Comparison of ENCODE assay signal across 12 mouse cellular contexts in the genomic region with DNA sequence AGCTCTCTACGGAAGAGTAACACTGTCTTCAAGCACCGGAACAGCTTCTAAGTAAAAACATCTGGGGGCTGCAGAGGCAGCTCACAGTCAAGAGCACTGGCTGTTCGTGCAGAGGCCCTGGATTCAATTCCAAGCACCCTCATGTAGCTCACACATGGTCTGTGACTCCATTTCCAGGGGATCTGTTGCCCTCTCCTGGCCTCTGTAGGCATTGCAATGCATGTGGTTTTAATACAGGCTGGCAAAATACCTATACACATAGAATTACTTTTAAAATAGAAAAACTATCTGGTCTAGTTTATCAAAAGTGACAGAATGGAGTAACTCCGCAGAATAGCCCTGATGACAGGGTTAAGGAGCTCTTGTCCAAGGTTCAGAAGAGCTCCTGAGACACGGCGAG. TPM values are rescaled to one million over a fixed set of nuclear protein-coding genes. Genes with fewer than 3 reads are reported as not detected.
DNase-seq lines count a peak whose midpoint lies in the region; ATAC-seq and TF ChIP-seq lines count a peak whose summit lies in the region.
"Had no signal": no experiment of that assay in that cellular context is flagged by ENCODE, and none has a peak within 500 bp of the region (broad histone marks: within the 10 kb centered on the region; RNA-seq: fewer than 3 reads in every experiment).

No protein-coding gene starts in this region.

- no peak overlapping the region for H3K9ac ChIP-seq in embryonic facial prominence, embryonic 11.5 days (replicated peaks; ENCODE audit: low read length)
- H3K9ac ChIP-seq in lung, postnatal 0 days (replicated peaks; ENCODE audit: low read depth) = no peak overlapping the region
- H3K9ac ChIP-seq in heart, embryonic 11.5 days (ENCODE audit: low read depth, low read length) = no peak overlapping the region
- H3K9ac ChIP-seq: neural tube, embryonic 15.5 days had no signal

- WGBS in embryonic facial prominence, embryonic 11.5 days = 80% methylated on average over 6 of the region's 6 CpGs
- 84% methylated on average over 6 of the region's 6 CpGs for WGBS in embryonic facial prominence, embryonic 10.5 days
- WGBS in lung, postnatal 0 days = 96% methylated on average over 6 of the region's 6 CpGs
- WGBS in heart, embryonic 11.5 days (ENCODE audit: insufficient replicate concordance) = 87% methylated on average over 6 of the region's 6 CpGs

- no peak for ATAC-seq in embryonic facial prominence, embryonic 11.5 days (replicated peaks; ENCODE audit: insufficient number of reproducible peaks, low FRiP score, low TSS enrichment, low read depth)
- no peak for ATAC-seq in lung, postnatal 0 days
- ATAC-seq in Patski = no peak
- ATAC-seq in heart, embryonic 11.5 days (replicated peaks; ENCODE audit: insufficient number of reproducible peaks, low FRiP score, low TSS enrichment) = no peak
- ATAC-seq: inflammation-experienced regulatory T-cells, adult 6 months had no signal

- TF ChIP-seq EP300 in lung, postnatal 0 days (IDR thresholded peaks at IDR 0.05) = no peak

- no peaks in the 10 kb centered on the region for H3K27me3 ChIP-seq in embryonic facial prominence, embryonic 11.5 days (ENCODE audit: control insufficient read depth, insufficient read depth, low read length)
- H3K27me3 ChIP-seq in embryonic facial prominence, embryonic 10.5 days (replicated peaks; ENCODE audit: low read depth, poor library complexity, severe bottlenecking) = no peaks in the 10 kb centered on the region
- no peaks in the 10 kb centered on the region for H3K27me3 ChIP-seq in lung, postnatal 0 days (replicated peaks; ENCODE audit: insufficient read depth, low read length)
- H3K27me3 ChIP-seq in Patski = no peaks in the 10 kb centered on the region
- H3K27me3 ChIP-seq in heart, embryonic 11.5 days (ENCODE audit: control insufficient read depth, insufficient read depth, low read length) = no peaks in the 10 kb centered on the region
- H3K27me3 ChIP-seq: megakaryocyte, embryonic 14.5 days; neural tube, embryonic 15.5 days had no signal

- peak; percentile 20 for DNase-seq in embryonic facial prominence, embryonic 11.5 days (ENCODE audit: low spot score)
- no peak for DNase-seq in embryonic facial prominence, embryonic 10.5 days (ENCODE audit: low spot score)
- DNase-seq in lung, postnatal 0 days (ENCODE audit: low spot score) = no peak
- no peak for DNase-seq in lung, postnatal 25 days (ENCODE audit: low spot score)
- no peak for DNase-seq in Patski (ENCODE audit: low read depth, low spot score)
- peak; percentile 61 for DNase-seq in naive thymus-derived CD4-positive, alpha-beta T cell, adult 2 months (ENCODE audit: low read depth)
- DNase-seq in layer of hippocampus, postnatal 10 days (ENCODE audit: low spot score in 2 of 2) = no peak
- DNase-seq: layer of hippocampus, postnatal 36 days had no signal

- H3K27ac ChIP-seq in embryonic facial prominence, embryonic 11.5 days (replicated peaks; ENCODE audit: low read depth, low read length) = no peak overlapping the region
- H3K27ac ChIP-seq in embryonic facial prominence, embryonic 10.5 days (replicated peaks) = no peak overlapping the region
- no peak overlapping the region for H3K27ac ChIP-seq in lung, postnatal 0 days (ENCODE audit: low read length)
- no peak overlapping the region for H3K27ac ChIP-seq in heart, embryonic 11.5 days (ENCODE audit: low read depth, low read length)
- H3K27ac ChIP-seq: neural tube, embryonic 15.5 days had no signal

- H3K9me3 ChIP-seq in embryonic facial prominence, embryonic 11.5 days (replicated peaks; ENCODE audit: control insufficient read depth, low read length) = no peaks in the 10 kb centered on the region
- H3K9me3 ChIP-seq in embryonic facial prominence, embryonic 10.5 days = peaks cover 3% of the 10 kb centered on the region; the same call in 1 of the 2 replicates
- no peaks in the 10 kb centered on the region for H3K9me3 ChIP-seq in lung, postnatal 0 days (ENCODE audit: low read length)
- H3K9me3 ChIP-seq in heart, embryonic 11.5 days (replicated peaks; ENCODE audit: control insufficient read depth, low read length) = no peaks in the 10 kb centered on the region
- H3K9me3 ChIP-seq: megakaryocyte, embryonic 14.5 days; neural tube, embryonic 15.5 days had no signal

- peak; percentile 49 for TF ChIP-seq CTCF in lung, postnatal 0 days (IDR thresholded peaks at IDR 0.05)
- TF ChIP-seq CTCF in Patski (IDR thresholded peaks at IDR 0.05) = peak; percentile 73

- in situ Hi-C loops in Patski (cut with MboI; ENCODE audit: low pct_unique_long_range_greater_than_20kb) = no loop called here

- no peaks in the 10 kb centered on the region for H3K4me1 ChIP-seq in embryonic facial prominence, embryonic 11.5 days (ENCODE audit: control insufficient read depth, insufficient read depth, low read length)
- H3K4me1 ChIP-seq in embryonic facial prominence, embryonic 10.5 days = no peaks in the 10 kb centered on the region
- H3K4me1 ChIP-seq in lung, postnatal 0 days (ENCODE audit: insufficient read depth, low read depth, low read length) = no peaks in the 10 kb centered on the region
- no peaks in the 10 kb centered on the region for H3K4me1 ChIP-seq in heart, embryonic 11.5 days (ENCODE audit: control insufficient read depth, insufficient read depth, low read length)
- H3K4me1 ChIP-seq: megakaryocyte, embryonic 14.5 days; neural tube, embryonic 15.5 days had no signal

- no peak overlapping the region for H3K4me3 ChIP-seq in embryonic facial prominence, embryonic 11.5 days (ENCODE audit: low read depth, low read length)
- no peak overlapping the region for H3K4me3 ChIP-seq in embryonic facial prominence, embryonic 10.5 days
- H3K4me3 ChIP-seq in lung, postnatal 0 days (ENCODE audit: low read depth, low read length) = no peak overlapping the region
- no peak overlapping the region for H3K4me3 ChIP-seq in heart, embryonic 11.5 days (ENCODE audit: low read depth, low read length)
- H3K4me3 ChIP-seq: megakaryocyte, embryonic 14.5 days; neural tube, embryonic 15.5 days had no signal

- no peaks in the 10 kb centered on the region; the same call in 1 of the 2 replicates for H3K36me3 ChIP-seq in embryonic facial prominence, embryonic 11.5 days (replicated peaks; ENCODE audit: control insufficient read depth, insufficient read depth, low read depth, low read length)
- H3K36me3 ChIP-seq in embryonic facial prominence, embryonic 10.5 days (replicated peaks) = peaks cover 69% of the 10 kb centered on the region
- H3K36me3 ChIP-seq in lung, postnatal 0 days (ENCODE audit: insufficient read depth, low read length) = no peaks in the 10 kb centered on the region
- H3K36me3 ChIP-seq in heart, embryonic 11.5 days (ENCODE audit: control insufficient read depth, insufficient read depth, low read length) = peaks cover 14% of the 10 kb centered on the region

- POLR2A ChIA-PET in Patski (lab: Charles Lee) = no interaction called here

- no peak overlapping the region for H3K4me2 ChIP-seq in embryonic facial prominence, embryonic 11.5 days (ENCODE audit: low read depth, low read length)
- H3K4me2 ChIP-seq in lung, postnatal 0 days (replicated peaks; ENCODE audit: low read depth, low read length) = no peak overlapping the region
- no peak overlapping the region for H3K4me2 ChIP-seq in heart, embryonic 11.5 days
- H3K4me2 ChIP-seq: neural tube, embryonic 15.5 days had no signal

- CTCF ChIA-PET in Patski (lab: Charles Lee) = interaction anchor here (0.9 to 1.2 kb wide), 4 partner anchors 25 to 170 kb away, joined by 3 to 4 read pairs (median 4); no protein-coding TSS in a partner anchor

RNA-seq across cellular contexts. Expression of gene Katnal1, which starts 49.9 kb away (rescaled TPM):
- polyA plus RNA-seq in embryonic facial prominence, embryonic 11.5 days (2014; fragmentation: Nextera tagmentation; extraction: Ambion mirVana) = 21.4 and 25.3 TPM in 2 replicates
- polyA plus RNA-seq in embryonic facial prominence, embryonic 10.5 days (2016; fragmentation: Nextera tagmentation; extraction: Ambion mirVana) = 19.9 and 20.2 TPM in 2 replicates
- 4.3 and 5.0 TPM in 2 replicates for polyA plus RNA-seq in lung, postnatal 0 days (2015; fragmentation: Nextera tagmentation; extraction: Ambion mirVana)
- 19.9 TPM for polyA plus RNA-seq in Patski (2021)
- 10 to 100 TPM; 41.6 to 46.4 TPM for total RNA-seq in layer of hippocampus, postnatal 10 days (2021)
- polyA plus RNA-seq in heart, embryonic 11.5 days (2014; fragmentation: Nextera tagmentation; extraction: Ambion mirVana) = 17.4 and 18.5 TPM in 2 replicates

Comparison
In these comparisons a context has a peak if more than half of its experiments do, and no peak if none do; other contexts are left out.
1. DNase-seq: peak in embryonic facial prominence, embryonic 11.5 days (single experiment) and naive thymus-derived CD4-positive, alpha-beta T cell, adult 2 months (single experiment); none in embryonic facial prominence, embryonic 10.5 days (single experiment), lung, postnatal 0 days (single experiment), lung, postnatal 25 days (single experiment), Patski (single experiment) and layer of hippocampus, postnatal 10 days (0 of 2).